Mouse (Mus musculus) E14TG2a.4 (cell line): ENCODE data around the gene B3gnt7.

Experiments used
- CTCF ChIP-seq: conservative IDR thresholded peaks from 2 replicates; pipeline ENCODE4 v1.5.1; 2014; ENCODE audit warnings: low read length
- NANOG ChIP-seq: IDR thresholded peaks from 2 replicates; pipeline ENCODE4 v1.6.1; 2014; ENCODE audit warnings: borderline replicate concordance, low read length, mixed read lengths

GRCm38 (mm10) chr1:86263564-86264339, 38.9 kb upstream of the B3gnt7 start:
- TF ChIP-seq CTCF = no peak
- TF ChIP-seq NANOG = no peak
